Mouse (Mus musculus): ENCODE measurements around the gene Kcnj11.

- TF ChIP-seq CTCF (IDR thresholded peaks at IDR 0.05; ENCODE audit: extremely low read depth, insufficient read length, insufficient replicate concordance, low read depth, low read length) (peak; percentile 92; the same call in 1 of the 2 replicates), POLR2A (IDR thresholded peaks at IDR 0.05; ENCODE audit: low read depth, low read length) (no peak; the same call in 1 of the 2 replicates)
Observed at GRCm38 (mm10) chr7:46096136-46096535, 4.4 kb downstream of the Kcnj11 start.

All from small intestine, adult 2 months (tissue).